Mouse (Mus musculus) lung, postnatal 0 days (tissue): Measurements from ENCODE around the gene Rnf8. TPM values are rescaled to one million over a fixed set of nuclear protein-coding genes. Genes with fewer than 3 reads are reported as not detected.
"Not testable (repeated sequence)": the region's sequence is repeated elsewhere in the genome, so short reads cannot be mapped to it uniquely, and the experiment has no call there.

ENCODE experiments used
- ATAC-seq: fragments of 200-750 bp; cut with Nextera tagmentation; 2 replicates; pipeline ENCODE4 v1.8.0; 2017; ENCODE audit warnings: moderate library complexity
- DNase-seq: peaks from one replicate; pipeline ENCODE4 v3.0.0-alpha.2; 2016; ENCODE audit warnings: low spot score
- H3K27ac ChIP-seq: fragments of 300-500 bp; sonication (generic); 2 replicates; pipeline ENCODE4 v1.5.1; 2014; ENCODE audit warnings: antibody characterized with exemption, mild to moderate bottlenecking, low read length, mixed read lengths
- H3K27me3 ChIP-seq: fragments of 300-500 bp; sonication (generic); replicated peaks from 2 replicates; pipeline ENCODE4 v1.6.1; 2014; ENCODE audit warnings: low read length, mixed read lengths; ENCODE audit not compliant: insufficient read depth
- H3K36me3 ChIP-seq: fragments of 300-500 bp; sonication (generic); 2 replicates; pipeline ENCODE4 v1.6.1; 2014; ENCODE audit warnings: low read length, mixed read lengths; ENCODE audit not compliant: insufficient read depth
- H3K4me1 ChIP-seq: fragments of 300-500 bp; sonication (generic); 2 replicates; pipeline ENCODE4 v1.6.1; 2014; ENCODE audit warnings: antibody characterized with exemption, low read depth, low read length, mixed read lengths; ENCODE audit not compliant: insufficient read depth
- H3K4me2 ChIP-seq: fragments of 300-500 bp; sonication (generic); replicated peaks from 2 replicates; pipeline ENCODE4 v1.6.1; 2014; ENCODE audit warnings: low read depth, mild to moderate bottlenecking, low read length, moderate library complexity, mixed read lengths
- H3K4me3 ChIP-seq: fragments of 300-500 bp; sonication (generic); 2 replicates; pipeline ENCODE4 v1.5.1; 2014; ENCODE audit warnings: low read depth, low read length
- H3K9ac ChIP-seq: fragments of 300-500 bp; sonication (generic); replicated peaks from 2 replicates; pipeline ENCODE4 v1.6.1; 2014; ENCODE audit warnings: low read depth, mild to moderate bottlenecking
- H3K9me3 ChIP-seq: fragments of 300-500 bp; sonication (generic); 2 replicates; pipeline ENCODE4 v1.6.1; 2016; ENCODE audit warnings: low read length, mixed read lengths
- CTCF ChIP-seq: IDR thresholded peaks from 2 replicates; pipeline ENCODE4 v1.5.1; 2016; ENCODE audit warnings: antibody characterized with exemption, mild to moderate bottlenecking
- EP300 ChIP-seq: IDR thresholded peaks from 2 replicates; pipeline ENCODE4 v1.6.1; 2016; ENCODE audit warnings: antibody characterized with exemption, mild to moderate bottlenecking, control low read depth
- WGBS: fragments of 180-500 bp; shearing (Covaris S2); extraction: QIAGEN DNeasy Blood & Tissue Kit; methylation state at CpG from one replicate; pipeline ENCODE4 v1.1.7; 2014; 5-methylcytosine and 5-hydroxymethylcytosine counted together
- polyA plus RNA-seq: library from polyadenylated mRNA; unstranded; fragments of >200 nt; fragmentation: Nextera tagmentation; extraction: Ambion mirVana; gene quantifications from 2 replicates; pipeline ENCODE4 v1.2.1, GENCODE M21; 2015

The Rnf8 gene
- polyA plus RNA-seq, 1 experiment from 2014 or later: 43.7 TPM

- H3K4me2 ChIP-seq: no peak overlapping the region
- no peaks in the 10 kb centered on the region; the same call in 1 of the 2 replicates for H3K4me1 ChIP-seq
- ATAC-seq: no peak
- DNase-seq: no peak
- H3K27ac ChIP-seq: no peak overlapping the region
- no peaks in the 10 kb centered on the region for H3K9me3 ChIP-seq
- no peaks in the 10 kb centered on the region for H3K36me3 ChIP-seq
- H3K4me3 ChIP-seq: no peak overlapping the region
- WGBS: 90% methylated on average over 12 of the region's 13 CpGs
- TF ChIP-seq EP300: no peak
- TF ChIP-seq CTCF: no peak
- H3K27me3 ChIP-seq: no peaks in the 10 kb centered on the region
- no peak overlapping the region for H3K9ac ChIP-seq
Measured at GRCm38 (mm10) chr17:29596771-29597132, 17.8 kb upstream of the Rnf8 start.

DNA sequence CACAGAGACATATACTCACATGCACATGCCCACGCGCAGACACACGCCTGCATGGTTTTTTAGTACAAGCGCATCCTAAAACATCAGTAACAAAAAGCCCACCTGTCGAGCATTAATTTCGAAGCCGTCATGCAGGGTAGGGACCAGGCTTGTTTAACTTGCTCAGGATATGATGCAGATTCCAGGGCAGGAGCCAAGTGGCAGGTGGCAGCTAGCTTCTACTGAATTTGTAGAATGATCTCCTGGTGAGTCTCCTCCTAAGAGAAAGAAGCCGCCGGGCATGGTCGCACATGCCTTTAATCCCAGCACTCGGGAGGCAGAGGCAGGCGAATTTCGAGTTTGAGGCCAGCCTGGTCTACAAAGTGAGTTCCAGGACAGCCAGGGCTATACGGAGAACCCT, 15.5 kb upstream of the Rnf8 start:
- Histone ChIP-seq H3K27ac (no peak overlapping the region), H3K36me3 (0 out of 2 replicates have a peak, but pooled peaks cover 3% of the 10 kb centered on the region), H3K4me1 (no peaks in the 10 kb centered on the region; the same call in 1 of the 2 replicates), H3K9me3 (no peaks in the 10 kb centered on the region), H3K27me3 (no peaks in the 10 kb centered on the region), H3K4me3 (no peak overlapping the region), H3K9ac (no peak overlapping the region), H3K4me2 (no peak overlapping the region)
- DNase-seq: no peak
- ATAC-seq: no peak
- WGBS: 95% methylated on average over 14 of the region's 14 CpGs
- TF ChIP-seq EP300: no peak
- TF ChIP-seq CTCF: no peak

- TF ChIP-seq EP300: no peak
- TF ChIP-seq CTCF: no peak
- H3K27ac ChIP-seq: no peak overlapping the region
- no peaks in the 10 kb centered on the region; the same call in 1 of the 2 replicates for H3K4me1 ChIP-seq
- no peak overlapping the region for H3K9ac ChIP-seq
- no peak overlapping the region for H3K4me3 ChIP-seq
- DNase-seq (no peak), ATAC-seq (no peak)
- no peaks in the 10 kb centered on the region for H3K27me3 ChIP-seq
- no peaks in the 10 kb centered on the region for H3K9me3 ChIP-seq
- H3K4me2 ChIP-seq: no peak overlapping the region
- 78% methylated on average over 8 of the region's 8 CpGs for WGBS
- H3K36me3 ChIP-seq: 0 out of 2 replicates have a peak, but pooled peaks cover 3% of the 10 kb centered on the region
Measured at GRCm38 (mm10) chr17:29599537-29599936, 15.1 kb upstream of the Rnf8 start.

- no peaks in the 10 kb centered on the region for H3K9me3 ChIP-seq
- DNase-seq (peak; percentile 82), ATAC-seq (peak; percentile 71)
- no peak overlapping the region for H3K4me2 ChIP-seq
- H3K4me1 ChIP-seq: no peaks in the 10 kb centered on the region; the same call in 1 of the 2 replicates
- no peaks in the 10 kb centered on the region for H3K27me3 ChIP-seq
- peak overlapping the region; percentile 16 for H3K27ac ChIP-seq
- H3K9ac ChIP-seq: no peak overlapping the region
- H3K4me3 ChIP-seq: no peak overlapping the region
- WGBS: 30% methylated on average over 4 of the region's 4 CpGs
- peak; percentile 79 for TF ChIP-seq EP300
- TF ChIP-seq CTCF: no peak
- H3K36me3 ChIP-seq: 0 out of 2 replicates have a peak, but pooled peaks cover 9% of the 10 kb centered on the region
Measured at GRCm38 (mm10) chr17:29601391-29601790, 13.2 kb upstream of the Rnf8 start.

DNA sequence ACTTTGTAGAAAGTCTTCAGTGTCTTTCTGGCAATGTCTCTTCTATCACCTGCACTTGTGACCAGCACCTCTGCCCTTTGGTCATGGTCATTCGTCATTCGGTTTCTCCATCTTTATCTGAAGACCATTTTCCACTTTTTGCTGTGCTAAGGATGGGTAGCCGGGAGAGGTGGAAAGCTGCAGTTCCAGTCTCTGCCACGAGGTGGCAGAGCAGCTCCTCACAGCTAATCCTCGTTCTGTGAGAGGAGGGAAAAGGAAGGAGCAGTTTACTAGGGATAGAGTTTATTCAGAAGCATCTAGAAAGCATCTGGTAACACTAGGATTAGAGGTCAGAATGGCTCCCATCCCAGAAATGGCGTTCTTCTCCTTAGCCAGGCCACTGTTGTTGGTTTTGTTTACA, 11.3 kb upstream of the Rnf8 start:
- 0 out of 2 replicates have a peak, but pooled peaks have one; percentile 34 for ATAC-seq
- H3K9me3 ChIP-seq: no peaks in the 10 kb centered on the region
- TF ChIP-seq EP300 (no peak), CTCF (peak; percentile 94)
- peak; percentile 86 for DNase-seq
- H3K36me3 ChIP-seq: 0 out of 2 replicates have a peak, but pooled peaks cover 9% of the 10 kb centered on the region
- no peaks in the 10 kb centered on the region for H3K27me3 ChIP-seq
- no peak overlapping the region for H3K27ac ChIP-seq
- no peaks in the 10 kb centered on the region; the same call in 1 of the 2 replicates for H3K4me1 ChIP-seq
- no peak overlapping the region for H3K4me2 ChIP-seq
- no peak overlapping the region for H3K4me3 ChIP-seq
- no peak overlapping the region for H3K9ac ChIP-seq
- 13% methylated on average over 6 of the region's 6 CpGs for WGBS

DNA sequence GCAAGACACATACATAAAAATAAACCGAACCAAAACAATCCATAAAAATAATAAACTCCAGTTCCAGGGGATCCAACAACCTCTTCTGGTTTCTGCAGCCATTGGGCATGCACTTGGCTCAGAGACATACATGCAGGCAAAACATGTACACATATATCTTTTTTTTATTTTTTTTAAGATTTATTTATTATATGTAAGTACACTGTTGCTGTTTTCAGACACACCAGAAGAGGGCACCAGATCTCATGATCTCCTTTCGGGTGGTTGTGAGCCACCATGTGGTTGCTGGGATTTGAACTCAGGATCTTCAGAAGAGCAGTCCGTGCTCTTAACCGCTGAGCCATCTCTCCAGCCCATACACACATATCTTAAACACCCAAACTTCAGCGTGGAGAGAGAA, 1.1 kb upstream of the Rnf8 start:
- H3K27me3 ChIP-seq, H3K36me3 ChIP-seq, H3K4me3 ChIP-seq, H3K9ac ChIP-seq, H3K27ac ChIP-seq, H3K4me2 ChIP-seq, DNase-seq, ATAC-seq, H3K9me3 ChIP-seq: not testable (repeated sequence)
- H3K4me1 ChIP-seq: peaks cover 14% of the 10 kb centered on the region; the same call in 1 of the 2 replicates
- peak; percentile 18; the same call in 1 of the 2 replicates for TF ChIP-seq CTCF
- 83% methylated on average over 5 of the region's 5 CpGs for WGBS
